Mouse (Mus musculus) MEL (cell line): ENCODE results near the gene Thap4.

Experiments
- JUND ChIP-seq: IDR thresholded peaks from 2 replicates; pipeline ENCODE4 v1.6.1; 2011; ENCODE audit warnings: low read depth, mild to moderate bottlenecking, improper control_type of control experiment, low read length
- RAD21 ChIP-seq: IDR thresholded peaks from 2 replicates; pipeline ENCODE4 v1.6.1; 2011; ENCODE audit warnings: mild to moderate bottlenecking, low read depth, low read length, improper control_type of control experiment
- USF2 ChIP-seq, 2 experiments: IDR thresholded peaks; 2 replicates each; pipeline ENCODE4 v1.6.1; 2011 to 2012; ENCODE audit warnings: improper control_type of control experiment in 2 of 2, low read length in 2 of 2, borderline replicate concordance in 1 of 2, inconsistent platforms in 1 of 2, low read depth in 1 of 2, mild to moderate bottlenecking in 1 of 2; ENCODE audit not compliant: insufficient read depth in 1 of 2

GRCm38 (mm10) chr1:93672682-93673081 lies 82.0 kb downstream of the Thap4 start:
- TF ChIP-seq JUND (no peak), USF2 (IDR thresholded peaks at IDR 0.05; ENCODE audit: borderline replicate concordance in 1 of 2, insufficient read depth in 1 of 2, low read depth in 1 of 2, low read length in 2 of 2) (no peak), RAD21 (no peak)
